Mouse (Mus musculus) spleen, adult 2 months (tissue): Measurements from ENCODE around the gene Izumo4. TPM values are rescaled to one million over a fixed set of nuclear protein-coding genes. Genes with fewer than 3 reads are reported as not detected.

Experiments
- DNase-seq, 2 experiments: peaks; one replicate each; pipeline versions ENCODE4 v3.0.0 to v3.0.0-alpha.2; 2012 to 2021; ENCODE audit warnings: low spot score in 2 of 2, low read depth in 1 of 2
- H3K27ac ChIP-seq: fragments of 200-500 bp; 2 replicates; pipeline ENCODE4 v1.5.1; 2012; ENCODE audit warnings: low read length, inconsistent platforms; ENCODE audit not compliant: insufficient read depth
- H3K27me3 ChIP-seq: fragments of 200-500 bp; 2 replicates; pipeline ENCODE4 v1.6.1; 2012; ENCODE audit warnings: mild to moderate bottlenecking, moderate library complexity, low read length, inconsistent platforms; ENCODE audit not compliant: control insufficient read depth, insufficient read depth
- H3K36me3 ChIP-seq: fragments of 200-500 bp; 2 replicates; pipeline ENCODE4 v1.6.1; 2012; ENCODE audit warnings: mild to moderate bottlenecking, low read length, inconsistent platforms; ENCODE audit not compliant: control insufficient read depth, insufficient read depth
- H3K4me1 ChIP-seq: fragments of 200-500 bp; 2 replicates; pipeline ENCODE4 v1.6.1; 2011; ENCODE audit warnings: inconsistent platforms; ENCODE audit not compliant: control insufficient read depth, insufficient read depth, insufficient read length
- H3K4me3 ChIP-seq: fragments of 200-500 bp; 2 replicates; pipeline ENCODE4 v1.5.1; 2011; ENCODE audit warnings: mild to moderate bottlenecking, inconsistent platforms; ENCODE audit not compliant: insufficient read depth, insufficient read length; ENCODE audit errors: extremely low read depth
- CTCF ChIP-seq: fragments of 200-500 bp; IDR thresholded peaks from 2 replicates; pipeline ENCODE4 v1.5.1; 2011; ENCODE audit warnings: mild to moderate bottlenecking, inconsistent platforms; ENCODE audit not compliant: insufficient read depth, insufficient read length, insufficient replicate concordance; ENCODE audit errors: extremely low read depth
- POLR2A ChIP-seq: fragments of 200-500 bp; IDR thresholded peaks from 2 replicates; pipeline ENCODE4 v1.6.1; 2011; ENCODE audit warnings: low read depth, low read length, inconsistent platforms
- WGBS: fragments of 180-500 bp; shearing (Covaris S2); methylation state at CpG from one replicate; pipeline ENCODE4 v1.1.7; 2018; 5-methylcytosine and 5-hydroxymethylcytosine counted together
- polyA plus RNA-seq: library from polyadenylated mRNA; depleted of rRNA; stranded (reverse); fragments of >200 nt; gene quantifications from 2 replicates; pipeline ENCODE4 v1.2.3, GENCODE M21; 2012

Gene Izumo4
- polyA plus RNA-seq, 1 experiment = 49.0 TPM

DNA sequence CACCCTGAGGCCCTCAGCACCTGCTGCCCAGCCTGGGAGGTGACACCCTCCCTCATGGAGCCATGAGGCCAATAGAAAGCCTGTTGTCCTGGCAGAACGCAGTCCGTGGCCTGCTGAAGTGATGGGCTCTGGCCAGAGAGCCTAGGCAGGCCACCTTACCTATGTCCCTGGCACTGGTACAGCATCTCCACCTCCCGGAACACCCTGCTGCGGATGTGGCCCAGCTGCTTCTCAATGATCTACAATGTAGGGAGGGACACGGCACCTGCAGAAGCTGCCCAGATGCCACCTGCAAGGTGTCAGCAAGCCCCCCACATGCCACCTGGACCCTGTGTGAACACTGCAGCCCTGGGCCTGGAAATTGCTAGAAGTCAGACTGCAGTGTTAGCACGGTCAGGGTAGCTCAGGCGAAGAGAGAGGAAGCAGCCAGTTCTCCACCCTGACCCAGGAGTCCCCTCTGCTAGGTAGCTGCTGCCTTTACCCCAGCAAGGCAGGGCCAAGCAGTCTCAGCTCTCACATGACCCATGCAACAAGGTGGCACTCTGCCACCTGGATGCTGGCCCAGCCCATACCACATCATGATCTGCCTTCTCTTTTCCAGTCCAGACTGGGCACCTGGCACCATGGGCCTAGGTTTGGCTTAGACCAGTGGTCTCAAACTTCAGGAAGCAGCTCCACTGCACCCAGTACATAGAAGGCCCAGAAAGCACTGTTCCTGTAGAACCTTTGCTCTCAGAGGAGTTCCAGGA is 32.1 kb upstream of the Izumo4 start:
- TF ChIP-seq POLR2A = no peak
- TF ChIP-seq CTCF = no peak
- no peak for DNase-seq
- peaks cover 77% of the 10 kb centered on the region for H3K36me3 ChIP-seq
- H3K4me1 ChIP-seq = peaks cover 64% of the 10 kb centered on the region
- H3K27me3 ChIP-seq = no peaks in the 10 kb centered on the region
- 76% methylated on average over 7 of the region's 7 CpGs for WGBS
- no peak overlapping the region for H3K4me3 ChIP-seq
- H3K27ac ChIP-seq = peak overlapping the region; percentile 44

DNA sequence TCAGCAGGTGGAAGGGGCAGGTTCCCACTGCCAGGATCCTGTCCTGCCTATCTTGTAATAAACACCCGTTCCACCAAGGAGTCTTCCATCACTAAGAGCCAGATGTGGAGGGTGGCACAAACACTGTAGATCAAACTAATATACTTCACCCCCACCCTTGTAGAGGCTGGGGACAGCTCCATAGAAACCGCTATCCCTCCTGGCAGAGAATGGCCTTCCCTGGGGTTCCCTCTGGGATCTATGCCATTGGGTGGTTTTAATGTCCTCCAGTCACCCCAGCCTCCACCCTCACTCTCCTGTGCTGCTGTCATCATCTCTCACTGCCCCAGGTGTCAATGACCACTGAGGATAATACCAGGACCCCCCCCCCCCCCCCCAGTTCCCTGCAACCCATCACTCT is 31.5 kb upstream of the Izumo4 start:
- WGBS = 95% methylated on average over 2 of the region's 2 CpGs
- DNase-seq = no peak
- H3K4me3 ChIP-seq = no peak overlapping the region
- peaks cover 77% of the 10 kb centered on the region for H3K36me3 ChIP-seq
- H3K27ac ChIP-seq = peak overlapping the region; percentile 44
- TF ChIP-seq POLR2A (no peak), CTCF (no peak)
- H3K4me1 ChIP-seq = peaks cover 58% of the 10 kb centered on the region
- no peaks in the 10 kb centered on the region for H3K27me3 ChIP-seq

GRCm38 (mm10) chr10:80671251-80671650 is 30.7 kb upstream of the Izumo4 start:
- 90% methylated on average over 4 of the region's 4 CpGs for WGBS
- Histone ChIP-seq H3K27ac (no peak overlapping the region), H3K4me3 (no peak overlapping the region), H3K4me1 (peaks cover 51% of the 10 kb centered on the region), H3K27me3 (no peaks in the 10 kb centered on the region), H3K36me3 (peaks cover 72% of the 10 kb centered on the region)
- DNase-seq = no peak
- no peak for TF ChIP-seq CTCF
- no peak for TF ChIP-seq POLR2A

DNA sequence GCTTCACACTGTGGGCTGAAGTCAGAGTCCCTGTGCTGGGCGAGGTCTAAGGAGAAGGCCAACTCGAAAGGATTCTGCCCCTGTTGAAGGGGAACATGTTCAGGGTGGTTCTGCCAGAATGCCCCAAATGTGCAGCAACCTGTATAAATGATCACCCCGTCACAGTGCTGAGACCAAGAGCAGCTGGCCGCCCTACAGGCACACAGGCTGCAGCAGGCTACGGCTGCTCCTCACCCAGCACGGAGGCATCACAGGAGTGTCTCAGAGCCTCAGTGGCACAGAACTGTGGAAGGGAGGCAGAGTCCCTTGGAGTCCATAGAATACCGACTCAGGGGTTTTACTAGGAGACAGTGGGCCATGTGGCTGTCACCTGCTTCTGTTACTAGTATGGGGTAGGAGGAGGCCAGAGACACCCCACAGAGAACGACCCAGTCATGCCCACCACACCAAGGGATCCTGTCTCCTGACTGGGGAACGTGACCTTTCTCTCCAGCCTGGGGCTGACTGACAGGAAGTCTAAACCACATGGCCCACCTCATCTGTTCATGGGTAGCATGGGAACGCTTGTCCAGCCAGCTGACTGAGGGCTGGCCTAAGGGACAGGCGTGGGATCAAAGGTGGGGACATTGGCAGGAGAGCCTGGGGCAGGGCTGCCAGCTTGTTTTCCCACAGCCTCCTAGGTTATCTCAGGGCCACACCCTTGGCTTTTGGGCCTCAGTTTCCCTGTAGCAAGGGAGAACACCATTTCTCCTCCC is 29.9 kb upstream of the Izumo4 start:
- Histone ChIP-seq H3K27me3 (no peaks in the 10 kb centered on the region), H3K27ac (no peak overlapping the region), H3K4me3 (no peak overlapping the region), H3K36me3 (peaks cover 64% of the 10 kb centered on the region), H3K4me1 (peaks cover 51% of the 10 kb centered on the region)
- 68% methylated on average over 11 of the region's 11 CpGs for WGBS
- DNase-seq = no peak
- no peak for TF ChIP-seq POLR2A
- TF ChIP-seq CTCF = no peak

- Histone ChIP-seq H3K27me3 (no peaks in the 10 kb centered on the region), H3K4me1 (peaks cover 62% of the 10 kb centered on the region), H3K4me3 (no peak overlapping the region), H3K36me3 (peaks cover 48% of the 10 kb centered on the region), H3K27ac (0 out of 2 replicates have a peak overlapping the region, but pooled peaks have one; percentile 56)
- no peak for DNase-seq
- 76% methylated on average over 3 of the region's 3 CpGs for WGBS
- TF ChIP-seq POLR2A = no peak
- TF ChIP-seq CTCF = no peak
These were observed 28.3 kb upstream of the Izumo4 start for GRCm38 (mm10) chr10:80673690-80674089.

DNA sequence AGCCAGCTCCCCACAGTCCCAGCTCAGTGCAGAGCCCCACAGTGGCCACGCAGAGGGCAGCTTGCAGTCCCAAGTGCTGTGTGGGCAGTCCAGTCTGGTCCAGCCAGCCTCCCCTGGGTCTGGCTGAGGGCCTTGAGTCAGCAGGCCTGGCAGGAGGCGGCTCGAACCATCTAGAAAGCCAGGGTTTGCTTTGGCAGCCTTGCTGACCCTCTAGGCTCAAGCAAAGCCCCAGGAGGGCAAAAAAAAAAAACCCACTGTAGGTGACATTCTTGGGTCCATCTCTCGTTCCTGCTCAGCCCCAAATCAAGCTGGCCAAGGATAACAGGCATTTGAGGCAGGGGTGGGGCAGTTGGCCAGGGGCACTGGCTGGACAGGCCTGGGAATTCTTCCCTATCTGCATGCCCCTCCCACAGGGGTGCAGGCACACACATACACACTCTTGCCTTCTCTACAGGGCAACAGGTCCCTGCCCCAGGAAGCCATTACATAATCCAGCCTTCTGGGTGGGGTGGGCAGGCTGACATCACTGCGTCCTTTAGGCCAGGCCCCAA is 27.7 kb upstream of the Izumo4 start:
- TF ChIP-seq POLR2A (no peak), CTCF (no peak)
- no peak for DNase-seq
- peaks cover 63% of the 10 kb centered on the region for H3K4me1 ChIP-seq
- peak overlapping the region; percentile 56; the same call in 1 of the 2 replicates for H3K27ac ChIP-seq
- 34% methylated on average over 5 of the region's 5 CpGs for WGBS
- H3K36me3 ChIP-seq = peaks cover 43% of the 10 kb centered on the region
- no peaks in the 10 kb centered on the region for H3K27me3 ChIP-seq
- peak overlapping the region; percentile 82; the same call in 1 of the 2 replicates for H3K4me3 ChIP-seq
